Mouse (Mus musculus) ES-E14 (cell line): Measurements from ENCODE around the gene Fer.

Experiments used
- CHD2 ChIP-seq: IDR thresholded peaks from 2 replicates; pipeline ENCODE4 v1.6.1; 2014; ENCODE audit warnings: mild to moderate bottlenecking, low read depth, low read length, inconsistent platforms
- MAFK ChIP-seq: IDR thresholded peaks from 2 replicates; pipeline ENCODE4 v1.6.1; 2014; ENCODE audit warnings: mild to moderate bottlenecking, low read depth, low read length, inconsistent platforms; ENCODE audit not compliant: insufficient read depth
- ZC3H11A ChIP-seq: IDR thresholded peaks from 2 replicates; pipeline ENCODE4 v1.6.1; 2012; ENCODE audit warnings: low read depth, mild to moderate bottlenecking, inconsistent platforms, low read length, borderline replicate concordance
- ZNF384 ChIP-seq: IDR thresholded peaks from 2 replicates; pipeline ENCODE4 v1.6.1; 2012; ENCODE audit warnings: low read depth, low read length, inconsistent platforms

- no peak for TF ChIP-seq ZC3H11A
- no peak for TF ChIP-seq ZNF384
- no peak for TF ChIP-seq MAFK
- TF ChIP-seq CHD2: no peak
Observed at GRCm38 (mm10) chr17:64087871-64088270, 225.0 kb downstream of the Fer start.
